Mouse (Mus musculus) liver, embryonic 14.5 days (tissue): ENCODE measurements around the gene Trp53. TPM values are rescaled to one million over a fixed set of nuclear protein-coding genes. Genes with fewer than 3 reads are reported as not detected.

Experiments used
- ATAC-seq: fragments of 200-750 bp; cut with Nextera tagmentation; 2 replicates; pipeline ENCODE4 v1.8.0; 2017; ENCODE audit warnings: moderate number of reproducible peaks, mild to moderate bottlenecking, moderate library complexity; ENCODE audit not compliant: insufficient read depth
- DNase-seq, 3 experiments: peaks; one replicate each; pipeline ENCODE4 v3.0.0-alpha.2; 2012 to 2013; ENCODE audit warnings: low read depth in 3 of 3, low spot score in 3 of 3
- H3K27ac ChIP-seq: fragments of 300-500 bp; sonication (generic); 2 replicates; pipeline ENCODE4 v1.5.1; 2014; ENCODE audit warnings: moderate library complexity, mild to moderate bottlenecking, control low read depth, inconsistent platforms
- H3K27me3 ChIP-seq: fragments of 300-500 bp; sonication (generic); 2 replicates; pipeline ENCODE4 v1.6.1; 2014; ENCODE audit warnings: mild to moderate bottlenecking, low read length, moderate library complexity; ENCODE audit not compliant: control insufficient read depth, insufficient read depth
- H3K36me3 ChIP-seq: fragments of 300-500 bp; sonication (generic); replicated peaks from 2 replicates; pipeline ENCODE4 v1.6.1; 2014; ENCODE audit warnings: low read depth; ENCODE audit not compliant: control insufficient read depth, insufficient read depth
- H3K4me1 ChIP-seq, 2 experiments: fragments of 200-500 bp in 1 of 2; fragments of 300-500 bp in 1 of 2; sonication (generic) in 1 of 2; replicated peaks; 2 replicates each; pipeline ENCODE4 v1.6.1; 2012 to 2014; ENCODE audit warnings: antibody characterized with exemption in 1 of 2, inconsistent platforms in 1 of 2, low read length in 1 of 2; ENCODE audit not compliant: control insufficient read depth in 2 of 2, insufficient read depth in 2 of 2
- H3K4me2 ChIP-seq: fragments of 300-500 bp; sonication (generic); 2 replicates; pipeline ENCODE4 v1.6.1; 2014; ENCODE audit warnings: low read depth, mild to moderate bottlenecking, control low read depth, moderate library complexity
- H3K4me3 ChIP-seq, 2 experiments: fragments of 200-500 bp in 1 of 2; fragments of 300-500 bp in 1 of 2; sonication (generic) in 1 of 2; 2 replicates each; pipeline ENCODE4 v1.5.1; 2012 to 2014; ENCODE audit warnings: low read depth in 2 of 2, low read length in 2 of 2, mild to moderate bottlenecking in 2 of 2, control low read depth in 1 of 2, inconsistent platforms in 1 of 2, moderate library complexity in 1 of 2; ENCODE audit not compliant: insufficient read depth in 1 of 2
- H3K9ac ChIP-seq: fragments of 300-500 bp; sonication (generic); replicated peaks from 2 replicates; pipeline ENCODE4 v1.6.1; 2014; ENCODE audit warnings: mild to moderate bottlenecking, control low read depth, moderate library complexity
- H3K9me3 ChIP-seq: fragments of 300-500 bp; sonication (generic); 2 replicates; pipeline ENCODE4 v1.6.1; 2016; ENCODE audit warnings: low read length, mixed read lengths; ENCODE audit not compliant: control insufficient read depth
- CTCF ChIP-seq: IDR thresholded peaks from 2 replicates; pipeline ENCODE4 v1.5.1; 2016; ENCODE audit warnings: antibody characterized with exemption, low read depth, control low read depth
- EP300 ChIP-seq: IDR thresholded peaks from 2 replicates; pipeline ENCODE4 v1.6.1; 2016; ENCODE audit warnings: antibody characterized with exemption, low read depth
- WGBS: fragments of 180-500 bp; shearing (Covaris S2); extraction: QIAGEN DNeasy Blood & Tissue Kit; methylation state at CpG from one replicate; pipeline ENCODE4 v1.1.7; 2014; ENCODE audit not compliant: insufficient replicate concordance; 5-methylcytosine and 5-hydroxymethylcytosine counted together
- polyA plus RNA-seq, 2 experiments: library from polyadenylated mRNA; depleted of rRNA in 1 of 2; stranded (reverse) in 1 of 2; unstranded in 1 of 2; fragments of >200 nt; fragmentation: Nextera tagmentation in 1 of 2; extraction: Ambion mirVana in 1 of 2; gene quantifications; 2 replicates each; pipeline versions ENCODE4 v1.2.1 to v1.2.3; 2012 to 2014

The Trp53 gene
- polyA plus RNA-seq, 2 experiments: 61.2 to 68.7 TPM

DNA sequence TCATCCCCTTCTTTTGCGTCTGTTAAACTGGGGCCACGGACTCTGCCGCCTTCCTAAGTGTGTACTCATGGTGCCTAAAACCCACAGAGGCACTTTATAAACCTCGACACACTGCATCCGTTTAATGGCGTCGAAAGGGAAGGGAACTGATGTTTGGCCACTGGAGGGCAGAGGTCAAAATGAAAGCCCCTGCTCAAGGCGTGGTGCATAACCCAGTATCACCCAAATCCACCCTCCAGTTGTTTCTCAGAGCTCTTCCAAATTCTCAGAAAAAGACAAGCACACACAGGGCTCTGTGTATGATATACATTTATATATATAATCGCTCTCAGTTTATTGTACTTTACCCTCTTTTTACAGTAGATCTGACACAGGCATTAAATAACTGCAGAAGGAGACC is 19.3 kb downstream of the Trp53 start:
- Histone ChIP-seq H3K4me1 (peaks cover 38 to 56% of the 10 kb centered on the region in 2 experiments), H3K27ac (peak overlapping the region; percentile 69), H3K36me3 (peaks cover 9% of the 10 kb centered on the region), H3K4me3 (peak overlapping the region; percentile 6 to 24; a peak in 2 of 4 replicates), H3K9me3 (no peaks in the 10 kb centered on the region), H3K9ac (peak overlapping the region; percentile 53), H3K27me3 (no peaks in the 10 kb centered on the region), H3K4me2 (peak overlapping the region; percentile 61)
- 11% methylated on average over 9 of the region's 9 CpGs for WGBS
- TF ChIP-seq EP300: peak; percentile 19; the same call in 1 of the 2 replicates
- peak; percentile 43; the same call in 1 of the 2 replicates for TF ChIP-seq CTCF
- ATAC-seq: peak; percentile 77
- no peak for DNase-seq

DNA sequence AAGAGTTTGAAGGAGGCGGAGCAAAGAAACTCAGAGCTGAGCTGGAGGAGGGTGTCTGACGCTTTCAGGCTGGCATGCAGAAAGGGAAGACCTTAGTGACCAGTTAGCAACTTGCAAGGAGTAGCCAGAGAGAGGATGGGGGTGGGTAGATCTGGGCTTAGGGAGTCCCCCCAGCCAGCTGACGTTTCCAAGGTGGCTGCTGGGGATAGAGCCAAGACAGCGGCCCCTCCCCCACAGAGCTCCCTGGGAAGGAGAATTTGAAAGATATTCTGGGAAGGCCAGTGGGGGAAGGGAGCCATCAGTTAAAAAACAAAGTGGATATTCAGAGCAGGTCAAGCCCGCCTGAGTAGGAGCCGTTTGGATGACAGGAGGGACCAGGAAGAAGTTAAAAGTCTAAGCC is 19.9 kb downstream of the Trp53 start:
- Histone ChIP-seq H3K4me1 (peaks cover 38 to 55% of the 10 kb centered on the region in 2 experiments), H3K4me2 (peak overlapping the region; percentile 61), H3K9me3 (no peaks in the 10 kb centered on the region), H3K9ac (peak overlapping the region; percentile 53), H3K27me3 (no peaks in the 10 kb centered on the region), H3K4me3 (peak overlapping the region; percentile 6 to 24; a peak in 1 of 4 replicates), H3K27ac (peak overlapping the region; percentile 69), H3K36me3 (peaks cover 9% of the 10 kb centered on the region)
- TF ChIP-seq CTCF (no peak), EP300 (no peak)
- ATAC-seq: no peak
- 29% methylated on average over 6 of the region's 6 CpGs for WGBS
- DNase-seq: no peak

- ATAC-seq: no peak
- TF ChIP-seq EP300 (no peak), CTCF (no peak)
- Histone ChIP-seq H3K4me2 (no peak overlapping the region; the same call in 1 of the 2 replicates), H3K4me3 (no peak overlapping the region), H3K36me3 (peaks cover 9% of the 10 kb centered on the region), H3K9ac (no peak overlapping the region), H3K27me3 (no peaks in the 10 kb centered on the region), H3K4me1 (peaks cover 42 to 59% of the 10 kb centered on the region in 2 experiments), H3K27ac (no peak overlapping the region; the same call in 1 of the 2 replicates), H3K9me3 (no peaks in the 10 kb centered on the region)
- WGBS: 30% methylated on average over 3 of the region's 3 CpGs
- DNase-seq: no peak
These were observed 21.6 kb downstream of the Trp53 start for GRCm38 (mm10) chr11:69601768-69602167.

GRCm38 (mm10) chr11:69603516-69603915 is 23.4 kb downstream of the Trp53 start:
- Histone ChIP-seq H3K4me2 (peak overlapping the region; percentile 98), H3K27me3 (no peaks in the 10 kb centered on the region), H3K27ac (no peak overlapping the region), H3K9ac (no peak overlapping the region; the same call in 1 of the 2 replicates), H3K4me1 (peaks cover 50 to 70% of the 10 kb centered on the region in 2 experiments), H3K4me3 (peak overlapping the region; percentile 69 to 71; a peak in 3 of 4 replicates), H3K36me3 (peaks cover 9% of the 10 kb centered on the region), H3K9me3 (no peaks in the 10 kb centered on the region)
- 73% methylated on average over 8 of the region's 8 CpGs for WGBS
- TF ChIP-seq CTCF: no peak
- TF ChIP-seq EP300: no peak
- ATAC-seq: no peak
- DNase-seq: no peak

DNA sequence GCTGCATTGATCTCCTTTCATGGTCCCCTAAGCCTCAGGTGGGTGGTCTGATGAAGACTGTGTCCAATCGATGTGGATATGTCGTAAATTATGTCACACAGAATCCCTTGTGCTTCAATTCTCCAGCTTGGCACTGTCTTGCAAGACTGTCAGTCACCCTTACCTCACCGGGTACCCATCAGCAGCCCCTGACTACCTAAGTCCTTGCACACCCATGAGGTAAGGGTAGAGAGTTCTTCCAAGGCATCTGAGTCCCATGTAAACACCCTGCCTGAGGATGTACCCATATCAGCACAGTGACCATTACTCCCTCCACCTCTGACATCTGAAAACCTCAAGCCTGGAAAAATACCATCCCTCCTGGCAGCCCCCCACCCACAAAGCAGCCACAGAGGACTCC is 24.2 kb downstream of the Trp53 start:
- Histone ChIP-seq H3K4me1 (peaks cover 53 to 75% of the 10 kb centered on the region in 2 experiments), H3K4me2 (peak overlapping the region; percentile 98), H3K27ac (peak overlapping the region; percentile 83), H3K4me3 (peak overlapping the region; percentile 69 to 71), H3K9me3 (no peaks in the 10 kb centered on the region), H3K36me3 (peaks cover 9% of the 10 kb centered on the region), H3K9ac (peak overlapping the region; percentile 86), H3K27me3 (no peaks in the 10 kb centered on the region)
- 51% methylated on average over 3 of the region's 3 CpGs for WGBS
- TF ChIP-seq CTCF (no peak), EP300 (no peak)
- no peak for DNase-seq
- no peak for ATAC-seq
